Mouse (Mus musculus) bone marrow, adult 2 months (tissue): Measurements from ENCODE around the gene Lhpp. TPM values are rescaled to one million over a fixed set of nuclear protein-coding genes. Genes with fewer than 3 reads are reported as not detected.

Experiments
- H3K27ac ChIP-seq: fragments of 200-500 bp; 2 replicates; pipeline ENCODE4 v1.5.1; 2012; ENCODE audit warnings: low read depth, mild to moderate bottlenecking, control low read depth, inconsistent platforms, low read length; ENCODE audit not compliant: control insufficient read depth, poor library complexity, insufficient read depth
- H3K4me1 ChIP-seq: fragments of 200-500 bp; 2 replicates; pipeline ENCODE4 v1.6.1; 2011; ENCODE audit warnings: low read length; ENCODE audit not compliant: control insufficient read depth, insufficient read depth
- H3K4me3 ChIP-seq: fragments of 200-500 bp; replicated peaks from 2 replicates; pipeline ENCODE3; 2011; ENCODE audit warnings: mild to moderate bottlenecking, low read depth, low read length, control low read depth; ENCODE audit not compliant: control insufficient read depth
- CTCF ChIP-seq: fragments of 200-500 bp; IDR thresholded peaks from 2 replicates; pipeline ENCODE4 v1.5.1; 2011; ENCODE audit warnings: low read length, control low read depth; ENCODE audit not compliant: control insufficient read depth, insufficient read depth
- POLR2A ChIP-seq: fragments of 200-500 bp; IDR thresholded peaks from 2 replicates; pipeline ENCODE4 v1.6.1; 2011; ENCODE audit warnings: low read depth, mild to moderate bottlenecking, control low read depth, low read length, borderline replicate concordance; ENCODE audit not compliant: control insufficient read depth
- WGBS: fragments of 180-500 bp; shearing (Covaris S2); methylation state at CpG from one replicate; pipeline ENCODE4 v1.1.7; 2018; 5-methylcytosine and 5-hydroxymethylcytosine counted together
- polyA plus RNA-seq: library from polyadenylated mRNA; stranded (reverse); fragments of >200 nt; gene quantifications from 2 replicates; pipeline ENCODE4 v1.2.4, GENCODE M21; 2011; ENCODE audit warnings: low replicate concordance; ENCODE audit not compliant: missing spikeins, insufficient read depth, insufficient read length

The Lhpp gene
- polyA plus RNA-seq, 1 experiment: 5.5 TPM

- Histone ChIP-seq H3K27ac (peak overlapping the region; percentile 66), H3K4me3 (no peak overlapping the region), H3K4me1 (peaks cover 13% of the 10 kb centered on the region)
- TF ChIP-seq POLR2A (0 out of 2 replicates have a peak, but pooled peaks have one; percentile 50), CTCF (no peak)
- 74% methylated on average over 8 of the region's 8 CpGs for WGBS
These were observed 110.1 kb downstream of the Lhpp start for GRCm38 (mm10) chr7:132720562-132720961.

GRCm38 (mm10) chr7:132722401-132723370 is 112.2 kb downstream of the Lhpp start:
- peaks cover 12% of the 10 kb centered on the region for H3K4me1 ChIP-seq

GRCm38 (mm10) chr7:132723906-132724305 is 113.5 kb downstream of the Lhpp start:
- H3K4me1 ChIP-seq: peaks cover 7% of the 10 kb centered on the region
- no peak overlapping the region for H3K4me3 ChIP-seq
- 44% methylated on average over 11 of the region's 11 CpGs for WGBS
- TF ChIP-seq POLR2A (no peak), CTCF (no peak)
- H3K27ac ChIP-seq: peak overlapping the region; percentile 88

More at GRCm38 (mm10) chr7:132722401-132723370, 112.2 kb downstream of the Lhpp start:
- TF ChIP-seq POLR2A: no peak
- no peak for TF ChIP-seq CTCF
- peak overlapping the region; percentile 88 for H3K27ac ChIP-seq
- 91% methylated on average over 12 of the region's 12 CpGs for WGBS
- H3K4me3 ChIP-seq: no peak overlapping the region

GRCm38 (mm10) chr7:132724501-132725062 is 114.1 kb downstream of the Lhpp start:
- 62% methylated on average over 5 of the region's 5 CpGs for WGBS
- TF ChIP-seq POLR2A (peak; percentile 44; the same call in 1 of the 2 replicates), CTCF (no peak)
- peak overlapping the region; percentile 88 for H3K27ac ChIP-seq
- H3K4me1 ChIP-seq: peaks cover 9% of the 10 kb centered on the region
- H3K4me3 ChIP-seq: no peak overlapping the region

GRCm38 (mm10) chr7:132726106-132726861 is 115.8 kb downstream of the Lhpp start:
- peak overlapping the region; percentile 61 for H3K4me3 ChIP-seq
- peaks cover 12% of the 10 kb centered on the region for H3K4me1 ChIP-seq
- peak overlapping the region; percentile 71 for H3K27ac ChIP-seq
- TF ChIP-seq CTCF (no peak), POLR2A (no peak)
- WGBS: 63% methylated on average over 13 of the region's 13 CpGs

- TF ChIP-seq CTCF (no peak), POLR2A (no peak)
- Histone ChIP-seq H3K4me3 (no peak overlapping the region), H3K4me1 (peaks cover 7% of the 10 kb centered on the region), H3K27ac (peak overlapping the region; percentile 93)
- 24% methylated on average over 4 of the region's 4 CpGs for WGBS
These were observed 118.8 kb downstream of the Lhpp start for GRCm38 (mm10) chr7:132729093-132729831.

GRCm38 (mm10) chr7:132730510-132730909 is 120.1 kb downstream of the Lhpp start:
- no peak overlapping the region for H3K4me3 ChIP-seq
- peak overlapping the region; percentile 68 for H3K27ac ChIP-seq
- H3K4me1 ChIP-seq: peaks cover 13% of the 10 kb centered on the region
- TF ChIP-seq CTCF: no peak
- WGBS: 74% methylated on average over 7 of the region's 7 CpGs
